Mouse (Mus musculus) stomach, postnatal 0 days (tissue): ENCODE data around the gene Spen.

Experiments
- CTCF ChIP-seq: IDR thresholded peaks from 2 replicates; pipeline ENCODE4 v1.5.1; 2016; ENCODE audit warnings: antibody characterized with exemption, low read depth, mild to moderate bottlenecking, moderate library complexity
- EP300 ChIP-seq: optimal IDR thresholded peaks from 2 replicates; pipeline ENCODE3; 2016; ENCODE audit warnings: antibody characterized with exemption

GRCm38 (mm10) chr4:141578833-141579232 lies 40.4 kb upstream of the Spen start:
- no peak for TF ChIP-seq CTCF
- TF ChIP-seq EP300, result no peak
